Mouse (Mus musculus) heart, embryonic 14.5 days (tissue): ENCODE results near the gene Aldh3a2. TPM values are rescaled to one million over a fixed set of nuclear protein-coding genes. Genes with fewer than 3 reads are reported as not detected.

Source experiments
- ATAC-seq: fragments of 200-750 bp; cut with Nextera tagmentation; 2 replicates; pipeline ENCODE4 v1.8.0; 2017; ENCODE audit warnings: low read depth, moderate TSS enrichment; ENCODE audit not compliant: insufficient number of reproducible peaks, insufficient read depth, low FRiP score
- H3K27ac ChIP-seq, 2 experiments: fragments of 200-500 bp in 1 of 2; fragments of 300-500 bp in 1 of 2; sonication (generic) in 1 of 2; replicated peaks in 1 of 2; 2 replicates each; pipeline ENCODE4 v1.5.1; 2012 to 2014; ENCODE audit warnings: low read depth in 2 of 2, low read length in 2 of 2, control low read depth in 1 of 2, mild to moderate bottlenecking in 1 of 2, mixed read lengths in 1 of 2; ENCODE audit not compliant: control insufficient read depth in 1 of 2, insufficient read depth in 1 of 2
- H3K27me3 ChIP-seq: fragments of 300-500 bp; sonication (generic); 2 replicates; pipeline ENCODE4 v1.6.1; 2014; ENCODE audit warnings: mild to moderate bottlenecking, low read length, control low read depth; ENCODE audit not compliant: control insufficient read depth, insufficient read depth
- H3K36me3 ChIP-seq: fragments of 300-500 bp; sonication (generic); 2 replicates; pipeline ENCODE4 v1.6.1; 2014; ENCODE audit warnings: mild to moderate bottlenecking, control low read depth, low read length, mixed read lengths; ENCODE audit not compliant: control insufficient read depth, insufficient read depth
- H3K4me1 ChIP-seq, 2 experiments: fragments of 200-500 bp in 1 of 2; fragments of 300-500 bp in 1 of 2; sonication (generic) in 1 of 2; 2 replicates each; pipeline ENCODE4 v1.6.1; 2012 to 2014; ENCODE audit warnings: low read length in 2 of 2, control low read depth in 1 of 2, mixed read lengths in 1 of 2; ENCODE audit not compliant: control insufficient read depth in 2 of 2, insufficient read depth in 2 of 2
- H3K4me2 ChIP-seq: fragments of 300-500 bp; sonication (generic); 2 replicates; pipeline ENCODE4 v1.6.1; 2014; ENCODE audit warnings: mild to moderate bottlenecking, low read length
- H3K4me3 ChIP-seq, 2 experiments: fragments of 200-500 bp in 1 of 2; fragments of 300-500 bp in 1 of 2; sonication (generic) in 1 of 2; 2 replicates each; pipeline ENCODE4 v1.5.1; 2012 to 2014; ENCODE audit warnings: low read length in 2 of 2, mild to moderate bottlenecking in 2 of 2, control low read depth in 1 of 2, low read depth in 1 of 2, moderate library complexity in 1 of 2; ENCODE audit not compliant: control insufficient read depth in 1 of 2, insufficient read depth in 1 of 2
- H3K9ac ChIP-seq: fragments of 300-500 bp; sonication (generic); 2 replicates; pipeline ENCODE4 v1.6.1; 2014; ENCODE audit warnings: mild to moderate bottlenecking, low read length
- H3K9me3 ChIP-seq: fragments of 300-500 bp; sonication (generic); 2 replicates; pipeline ENCODE4 v1.6.1; 2016; ENCODE audit warnings: low read length, control low read depth; ENCODE audit not compliant: control insufficient read depth
- WGBS: fragments of 180-500 bp; shearing (Covaris S2); extraction: QIAGEN DNeasy Blood & Tissue Kit; methylation state at CpG from one replicate; pipeline ENCODE4 v1.1.7; 2014; 5-methylcytosine and 5-hydroxymethylcytosine counted together
- polyA plus RNA-seq: library from polyadenylated mRNA; unstranded; fragments of >200 nt; fragmentation: Nextera tagmentation; extraction: Ambion mirVana; gene quantifications from 2 replicates; pipeline ENCODE4 v1.2.1, GENCODE M21; 2014

Aldh3a2 gene
- polyA plus RNA-seq, 1 experiment from 2014 or later = 43.8 TPM

- H3K9me3 ChIP-seq = no peaks in the 10 kb centered on the region
- H3K27me3 ChIP-seq = peaks cover 31% of the 10 kb centered on the region
- H3K4me2 ChIP-seq = no peak overlapping the region
- H3K4me1 ChIP-seq = no peaks in the 10 kb centered on the region
- ATAC-seq = no peak
- 90% methylated on average over 3 of the region's 3 CpGs for WGBS
- no peak overlapping the region for H3K4me3 ChIP-seq
- H3K9ac ChIP-seq = no peak overlapping the region
- H3K36me3 ChIP-seq = no peaks in the 10 kb centered on the region
- H3K27ac ChIP-seq = no peak overlapping the region
Measured at GRCm38 (mm10) chr11:61215936-61216335, 51.3 kb downstream of the Aldh3a2 start.

- no peak overlapping the region for H3K27ac ChIP-seq
- H3K9me3 ChIP-seq = no peaks in the 10 kb centered on the region
- H3K9ac ChIP-seq = no peak overlapping the region
- H3K36me3 ChIP-seq = no peaks in the 10 kb centered on the region
- no peak overlapping the region for H3K4me2 ChIP-seq
- no peak for ATAC-seq
- H3K4me1 ChIP-seq = peaks cover 6 to 16% of the 10 kb centered on the region in 2 experiments
- peaks cover 44% of the 10 kb centered on the region for H3K27me3 ChIP-seq
- H3K4me3 ChIP-seq = no peak overlapping the region
- 34% methylated on average over 20 of the region's 20 CpGs for WGBS
Measured at GRCm38 (mm10) chr11:61212102-61212501, 55.2 kb downstream of the Aldh3a2 start.

- Histone ChIP-seq H3K4me1 (peaks cover 8 to 20% of the 10 kb centered on the region in 2 experiments), H3K9ac (peak overlapping the region; percentile 43; the same call in 1 of the 2 replicates), H3K4me3 (no peak overlapping the region), H3K27ac (peak overlapping the region in 1 of 2 experiments; percentile 59; a peak in 2 of 4 replicates), H3K27me3 (peaks cover 37% of the 10 kb centered on the region), H3K4me2 (no peak overlapping the region), H3K36me3 (no peaks in the 10 kb centered on the region), H3K9me3 (no peaks in the 10 kb centered on the region)
- ATAC-seq = no peak
- 77% methylated on average over 10 of the region's 10 CpGs for WGBS
Measured at GRCm38 (mm10) chr11:61208316-61208715, 58.9 kb downstream of the Aldh3a2 start.

GRCm38 (mm10) chr11:61207487-61208246 lies 59.6 kb downstream of the Aldh3a2 start, which contains the start of gene Aldh3a1:
TSS of gene Aldh3a1 (plus strand) at chr11:61207537.
- Histone ChIP-seq H3K27me3 (peaks cover 31% of the 10 kb centered on the region), H3K4me2 (peak within 1 kb of the TSS; percentile 2), H3K4me3 (no peak within 1 kb of the TSS), H3K36me3 (no peaks in the 10 kb centered on the region), H3K9me3 (no peaks in the 10 kb centered on the region), H3K4me1 (peaks cover 8 to 20% of the 10 kb centered on the region in 2 experiments), H3K9ac (peak within 1 kb of the TSS; percentile 43), H3K27ac (peak within 1 kb of the TSS; percentile 40 to 59; a peak in 3 of 4 replicates)
- ATAC-seq = peak; percentile 70
- 40% methylated on average over 10 of the region's 10 CpGs for WGBS

GRCm38 (mm10) chr11:61206136-61206535 lies 61.1 kb downstream of the Aldh3a2 start:
- H3K9ac ChIP-seq = no peak overlapping the region
- WGBS = 98% methylated on average over 3 of the region's 3 CpGs
- no peak overlapping the region for H3K4me2 ChIP-seq
- H3K4me3 ChIP-seq = no peak overlapping the region
- ATAC-seq = no peak
- no peak overlapping the region for H3K27ac ChIP-seq
- H3K36me3 ChIP-seq = no peaks in the 10 kb centered on the region
- H3K4me1 ChIP-seq = peaks cover 8 to 20% of the 10 kb centered on the region in 2 experiments
- H3K27me3 ChIP-seq = peaks cover 15% of the 10 kb centered on the region
- no peaks in the 10 kb centered on the region for H3K9me3 ChIP-seq

- Histone ChIP-seq H3K9me3 (no peaks in the 10 kb centered on the region), H3K4me2 (no peak overlapping the region), H3K4me1 (peaks cover 8 to 20% of the 10 kb centered on the region in 2 experiments), H3K9ac (no peak overlapping the region), H3K27me3 (peaks cover 11% of the 10 kb centered on the region; the same call in 1 of the 2 replicates), H3K4me3 (no peak overlapping the region), H3K36me3 (no peaks in the 10 kb centered on the region), H3K27ac (no peak overlapping the region)
- whole genome bisulfite sequencing = 91% methylated on average over 9 of the region's 10 CpGs
- ATAC-seq = no peak
Measured at GRCm38 (mm10) chr11:61205167-61205950, 61.9 kb downstream of the Aldh3a2 start.

GRCm38 (mm10) chr11:61202810-61203209 lies 64.5 kb downstream of the Aldh3a2 start:
- Histone ChIP-seq H3K36me3 (no peaks in the 10 kb centered on the region), H3K4me1 (peaks cover 3 to 13% of the 10 kb centered on the region in 2 experiments), H3K9me3 (no peaks in the 10 kb centered on the region), H3K9ac (no peak overlapping the region), H3K27me3 (no peaks in the 10 kb centered on the region), H3K4me2 (no peak overlapping the region), H3K27ac (no peak overlapping the region), H3K4me3 (no peak overlapping the region)
- WGBS = 77% methylated on average over 2 of the region's 2 CpGs
- ATAC-seq = no peak
